Mouse (Mus musculus): ENCODE measurements around the gene Tspan1.

The Tspan1 gene

DNA sequence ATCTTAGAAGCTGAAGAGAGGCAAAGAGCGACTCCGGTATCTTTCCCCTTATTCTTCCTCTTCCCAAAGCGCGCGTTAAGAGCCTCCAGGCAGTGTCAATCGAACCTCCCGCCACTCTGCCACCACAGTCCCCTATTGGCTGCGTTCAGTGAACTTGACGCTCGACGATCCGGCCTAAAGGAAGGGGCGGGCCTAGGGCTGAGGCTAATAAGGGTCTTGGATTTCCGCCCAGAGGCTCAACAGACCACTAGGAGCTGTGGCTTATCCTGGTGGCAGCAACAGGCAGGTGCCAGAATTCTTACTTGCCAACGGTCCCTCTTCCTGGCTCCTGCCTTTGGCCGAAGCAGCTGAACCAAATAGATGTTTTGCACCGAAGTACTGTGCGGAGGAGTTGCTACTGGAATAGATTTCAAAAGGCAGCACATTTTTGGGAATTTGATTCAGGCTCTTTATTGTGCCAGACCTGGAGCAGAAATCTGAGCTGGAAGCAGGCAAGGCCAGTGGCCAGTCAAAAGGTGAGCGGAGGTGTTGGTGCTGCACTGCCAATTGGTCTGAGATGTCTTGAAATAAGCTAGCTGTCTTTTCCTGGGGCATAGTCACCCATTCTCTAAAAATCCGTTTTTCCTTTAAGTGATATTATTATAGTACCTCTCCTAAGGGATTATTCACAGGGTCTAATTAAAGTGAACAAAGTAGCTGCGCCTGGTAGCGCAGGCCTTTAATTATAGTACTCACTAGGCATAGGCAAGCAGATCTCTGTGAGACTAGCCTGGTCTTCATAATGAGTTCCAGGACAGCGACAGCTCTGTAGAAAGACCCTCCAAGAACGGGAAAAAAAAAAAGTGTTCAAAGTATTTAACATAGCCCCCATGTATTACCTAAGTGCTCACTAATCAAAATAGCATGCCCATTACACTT lies 43.5 kb downstream of the Tspan1 start, which contains the start of the genes Rad54l and Pomgnt1:
Gene Rad54l (minus strand): TSS at position 89 of the 918 bp plus-strand sequence.
Gene Pomgnt1 (plus strand): TSS at position 239 of the 918 bp plus-strand sequence.
- DNase-seq, result peak; percentile 87 to 89

DNA sequence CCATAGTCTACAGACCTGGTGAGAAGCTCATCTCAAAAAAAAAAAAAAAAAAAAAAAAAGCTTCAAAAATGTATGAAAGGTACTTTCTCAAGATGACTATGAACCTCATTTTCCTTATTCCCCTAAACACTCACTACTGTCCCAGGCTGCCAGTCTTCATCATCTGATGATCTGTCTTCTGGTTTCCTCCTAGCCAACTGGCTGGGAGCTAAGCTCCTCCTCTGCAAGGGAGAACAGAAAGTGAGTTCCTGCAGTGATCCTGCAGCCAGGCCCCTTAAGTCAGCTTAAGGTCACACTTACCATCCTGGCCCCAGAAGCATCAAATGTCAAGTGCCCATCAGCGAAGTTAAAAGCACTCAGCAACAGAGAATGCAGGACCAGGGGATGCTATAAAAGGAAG lies 44.6 kb downstream of the Tspan1 start:
- no peak for DNase-seq

Measured in cerebellum, postnatal 14 days (tissue).